Mouse (Mus musculus) gastrocnemius, postnatal 4 days (tissue): ENCODE results near the gene Snx18. TPM values are rescaled to one million over a fixed set of nuclear protein-coding genes. Genes with fewer than 3 reads are reported as not detected.

Experiments used
- DNase-seq, 2 experiments: peaks; one replicate each; pipeline ENCODE4 v3.0.0; 2021 to 2022; ENCODE audit warnings: low spot score in 2 of 2, mixed read lengths in 2 of 2
- long read RNA-seq, 2 experiments: library from polyadenylated mRNA; stranded (forward); transcript quantifications; one replicate each; pipeline ENCODE4 v2.0.0; 2021
- total RNA-seq, 2 experiments: library from RNA; stranded (reverse); gene quantifications; 2 replicates each; pipeline ENCODE4 v1.2.3; 2021

The Snx18 gene
- 10 to 100 TPM; 30.7 to 36.4 TPM for total RNA-seq
- long read RNA-seq, experiment 1, full-length matches to known transcripts: 39 of 45 reads
- long read RNA-seq, experiment 1, partial matches to known transcripts: 0 of 45 reads
- long read RNA-seq, experiment 1, other reads (novel, unspliced or antisense): 6 of 45 reads
- long read RNA-seq, experiment 2, full-length matches to known transcripts: 59 of 73 reads
- long read RNA-seq, experiment 2, partial matches to known transcripts: 1 of 73 reads
- long read RNA-seq, experiment 2, other reads (novel, unspliced or antisense): 13 of 73 reads

DNA sequence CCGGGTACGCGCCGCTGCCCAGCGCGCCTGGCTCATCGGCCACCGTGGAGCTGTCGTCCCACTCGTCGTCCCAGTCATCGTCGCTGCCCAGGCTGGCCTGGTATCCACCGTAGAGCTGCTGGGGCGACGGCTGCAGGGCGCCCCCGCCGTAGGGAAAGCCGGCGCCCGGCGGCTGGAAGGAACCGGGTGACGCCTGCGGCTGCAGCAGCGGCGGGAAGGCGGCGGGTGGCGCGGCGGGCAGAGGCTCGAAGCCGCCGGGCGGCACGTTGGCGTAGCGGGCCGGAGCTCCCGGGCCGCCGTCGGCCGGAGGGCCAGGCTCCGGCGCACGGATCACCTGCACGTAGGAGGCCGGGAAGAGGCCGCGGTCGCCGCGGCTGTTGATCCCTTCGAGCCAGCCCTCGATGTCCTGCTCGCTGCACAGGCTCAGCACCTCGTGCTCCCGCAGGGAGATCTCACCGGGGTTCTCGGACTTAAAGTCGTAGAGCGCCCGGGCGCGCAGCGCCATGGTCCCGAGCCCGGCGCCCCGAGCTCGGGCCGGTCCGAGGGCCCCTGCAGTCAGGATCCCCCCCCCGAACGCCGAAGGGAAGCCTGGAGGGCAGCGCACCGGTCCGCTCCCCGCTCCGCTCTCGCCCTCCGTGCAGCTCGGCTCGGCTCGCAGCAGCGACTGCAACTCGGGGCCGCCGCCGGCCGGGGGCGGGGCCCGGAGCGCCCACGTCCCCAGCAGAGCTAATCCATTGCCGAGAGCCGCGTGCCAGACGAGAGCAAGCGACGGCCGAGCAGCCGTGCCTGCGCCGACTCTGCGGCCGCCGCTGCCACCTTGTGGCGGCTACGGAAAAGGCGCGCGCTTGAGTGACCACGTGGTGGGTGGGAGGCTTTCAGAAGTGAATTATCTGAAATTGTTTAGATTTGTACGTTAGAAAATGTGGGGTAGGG lies at the start of gene Snx18:
Gene Snx18, minus strand, starts transcription at position 674 of the 933 bp plus-strand sequence.
- DNase-seq: peak; percentile 90 to 92

- no peak for DNase-seq
Observed at GRCm38 (mm10) chr13:113663883-113664282, 45.5 kb upstream of the Snx18 start.

GRCm38 (mm10) chr13:113663151-113663779 lies 44.9 kb upstream of the Snx18 start, which contains the start of gene Hspb3:
TSS of gene Hspb3 (minus strand) at chr13:113663676.
- DNase-seq: peak in 1 of 2 experiments; percentile 43

DNA sequence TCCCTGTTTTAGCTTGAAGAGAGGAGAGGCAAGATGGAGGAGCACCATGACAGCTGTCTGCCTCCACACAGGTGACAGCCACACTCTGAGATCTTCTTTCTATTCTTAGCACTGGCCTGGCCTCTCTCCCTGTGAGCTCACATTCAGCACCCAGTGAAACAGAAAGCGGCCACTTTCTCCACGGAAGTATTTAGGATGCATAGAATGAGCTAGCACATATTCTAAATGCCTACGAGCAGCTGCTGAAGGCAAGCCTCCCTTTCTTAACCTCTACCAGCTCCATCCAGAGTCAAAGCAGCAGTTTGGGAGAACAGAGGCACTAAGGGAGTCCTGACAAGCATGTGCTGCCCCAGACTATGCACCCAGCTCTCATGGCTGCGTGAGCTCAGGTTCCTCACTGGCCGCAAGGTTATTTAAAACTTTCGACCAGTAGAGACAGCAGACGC lies 43.5 kb upstream of the Snx18 start:
- DNase-seq: no peak

DNA sequence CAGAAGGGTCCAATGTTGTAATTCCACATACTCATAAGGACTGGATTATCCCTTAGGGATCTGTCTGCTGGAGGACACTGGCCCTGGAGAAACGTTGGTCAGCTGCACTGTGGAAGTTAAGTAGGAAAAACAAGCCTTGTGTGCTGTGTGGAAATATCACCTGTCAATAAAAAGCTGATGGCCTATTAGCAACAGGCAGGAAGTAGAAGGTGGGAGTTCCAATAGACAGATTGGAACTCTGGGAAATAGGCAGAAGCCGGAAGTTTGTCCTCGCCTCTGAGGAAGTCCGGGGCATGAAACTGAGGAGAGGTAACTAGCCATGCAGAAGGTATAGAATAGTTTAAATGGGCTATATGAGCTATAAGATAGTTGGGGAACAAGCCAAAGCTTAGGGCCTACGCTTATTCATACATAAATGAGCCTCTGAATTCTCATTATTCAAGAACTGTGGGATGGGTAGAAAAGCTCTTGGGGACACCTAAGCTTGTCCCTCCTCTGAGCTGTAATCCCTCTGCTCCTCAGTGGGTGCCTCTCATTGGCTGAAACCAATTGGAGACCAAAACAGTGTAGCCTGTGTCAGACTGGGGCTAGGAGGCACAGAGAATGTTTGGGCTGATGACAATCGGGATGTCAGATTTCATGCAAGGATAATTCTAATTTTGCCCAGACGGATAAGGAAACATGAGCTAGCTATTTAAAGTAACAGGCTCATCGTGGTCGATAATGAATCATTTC lies 42.4 kb upstream of the Snx18 start:
- DNase-seq: no peak

- no peak for DNase-seq
Observed at GRCm38 (mm10) chr13:113657204-113657603, 38.8 kb upstream of the Snx18 start.

DNA sequence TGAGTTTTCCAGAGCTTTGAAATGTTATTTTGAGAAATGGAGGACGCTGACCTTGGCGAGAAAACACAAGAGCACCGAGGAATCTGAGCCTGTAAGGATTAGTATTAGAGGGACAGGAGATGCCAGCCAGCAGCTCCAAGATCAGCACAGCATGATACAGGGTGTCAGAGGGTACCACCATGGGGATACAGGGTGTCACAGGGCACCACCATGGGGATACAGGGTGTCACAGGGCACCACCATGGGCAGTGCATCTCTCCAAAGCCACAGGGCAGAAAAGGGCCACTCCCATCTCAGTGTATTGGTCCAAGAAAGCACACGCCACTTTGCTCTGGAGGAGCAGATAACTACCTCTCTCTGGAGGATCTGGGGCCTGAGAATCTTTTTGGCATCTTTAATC lies 38.3 kb upstream of the Snx18 start:
- no peak for DNase-seq

GRCm38 (mm10) chr13:113655511-113655910 lies 37.1 kb upstream of the Snx18 start:
- no peak for DNase-seq

GRCm38 (mm10) chr13:113640944-113641597 lies 22.7 kb upstream of the Snx18 start:
- DNase-seq: no peak

GRCm38 (mm10) chr13:113638914-113639313 lies 20.6 kb upstream of the Snx18 start:
- DNase-seq: no peak

DNA sequence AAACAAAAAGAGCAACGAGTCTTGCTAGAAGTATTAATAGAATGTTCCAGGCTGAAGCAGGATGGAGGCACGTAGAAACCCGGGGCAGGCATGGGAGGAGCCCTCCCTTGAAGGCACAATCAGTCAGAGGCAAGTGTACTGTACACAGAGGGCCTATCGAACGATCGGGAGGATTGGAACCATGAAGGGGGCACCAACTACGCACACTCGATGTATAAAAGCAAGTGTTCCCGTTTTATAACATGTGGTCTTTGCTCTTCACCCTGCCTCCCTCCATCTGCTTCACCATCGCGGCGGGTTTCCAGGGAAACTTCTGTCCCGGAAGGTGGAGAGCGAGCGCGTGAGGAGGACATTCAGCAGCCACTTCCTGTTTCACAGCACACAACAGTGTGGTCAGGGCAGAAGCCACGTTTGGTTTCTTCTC lies 17.4 kb upstream of the Snx18 start:
- no peak for DNase-seq

DNA sequence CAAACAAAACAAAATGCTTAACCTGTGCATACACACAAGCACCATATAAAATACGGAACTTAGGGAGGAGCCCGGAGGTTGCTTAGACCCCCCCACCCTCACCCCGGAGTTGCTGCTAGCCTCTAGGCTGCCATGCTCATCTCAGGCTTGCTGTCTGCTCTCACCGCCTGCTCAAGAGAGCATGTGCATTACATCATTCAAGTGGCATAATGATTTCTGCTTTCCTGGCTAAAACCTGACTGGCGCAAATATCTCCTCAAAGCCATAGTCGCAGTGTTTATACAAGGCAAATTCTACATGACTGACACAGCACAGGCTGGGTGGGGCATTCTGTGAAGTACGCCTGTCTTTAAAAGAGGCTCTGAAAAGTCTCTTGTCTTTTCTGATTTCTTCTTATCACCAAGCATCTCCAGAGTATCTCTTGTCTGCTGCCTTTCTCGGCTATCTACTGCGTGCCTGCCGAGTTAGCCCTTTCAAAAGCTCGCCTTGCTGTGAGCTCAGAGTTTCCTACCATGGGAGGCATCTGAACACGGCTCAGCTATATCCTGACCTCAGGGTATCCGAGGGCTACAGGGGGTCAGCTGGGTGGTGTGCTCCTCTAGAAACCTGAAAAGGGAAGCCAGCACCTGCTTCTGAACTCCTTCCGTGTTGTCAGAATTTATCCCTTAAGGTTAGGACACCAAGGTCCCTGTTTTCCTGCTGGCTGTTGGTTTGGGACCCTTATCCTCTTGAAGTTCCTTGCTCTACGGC lies 16.5 kb upstream of the Snx18 start:
- no peak for DNase-seq

DNA sequence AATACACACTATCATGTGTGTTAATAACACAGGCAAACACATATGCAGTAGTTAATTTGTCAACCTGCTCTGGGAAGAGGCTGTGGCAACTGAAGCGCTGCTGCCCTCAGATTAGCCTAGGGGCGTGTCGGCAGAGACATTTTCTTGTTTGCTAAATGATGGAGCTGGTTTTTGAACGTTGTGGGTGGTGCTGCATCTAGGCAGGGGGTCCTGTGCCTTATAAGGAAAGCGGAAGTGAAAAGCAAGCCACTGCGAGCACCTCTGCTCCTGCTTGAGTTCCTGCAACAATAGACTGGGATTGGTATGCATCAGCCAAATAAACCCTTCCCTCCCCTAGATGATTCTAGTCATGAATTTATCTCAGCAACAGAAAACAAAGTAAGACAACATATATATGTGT lies 14.1 kb upstream of the Snx18 start:
- no peak for DNase-seq

DNA sequence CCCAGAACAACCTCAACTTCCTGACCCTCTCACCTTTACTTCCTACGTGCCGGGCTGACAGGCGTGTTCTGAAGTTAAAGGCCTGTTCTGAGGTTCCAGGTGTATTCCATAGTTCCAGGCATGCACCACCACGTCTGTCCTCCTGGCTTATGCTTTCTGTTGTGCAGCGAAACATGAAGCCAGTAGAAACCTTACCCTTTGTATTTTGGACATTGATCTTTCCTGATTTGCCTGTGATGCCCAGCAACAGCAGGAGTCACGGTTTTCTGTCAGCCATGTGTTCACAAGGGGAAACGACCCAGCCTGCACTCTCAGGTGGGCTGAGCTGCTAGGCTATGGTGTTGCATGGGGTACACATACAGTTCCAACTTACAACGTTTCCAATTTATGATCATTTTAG lies 9.2 kb upstream of the Snx18 start:
- DNase-seq: no peak

DNA sequence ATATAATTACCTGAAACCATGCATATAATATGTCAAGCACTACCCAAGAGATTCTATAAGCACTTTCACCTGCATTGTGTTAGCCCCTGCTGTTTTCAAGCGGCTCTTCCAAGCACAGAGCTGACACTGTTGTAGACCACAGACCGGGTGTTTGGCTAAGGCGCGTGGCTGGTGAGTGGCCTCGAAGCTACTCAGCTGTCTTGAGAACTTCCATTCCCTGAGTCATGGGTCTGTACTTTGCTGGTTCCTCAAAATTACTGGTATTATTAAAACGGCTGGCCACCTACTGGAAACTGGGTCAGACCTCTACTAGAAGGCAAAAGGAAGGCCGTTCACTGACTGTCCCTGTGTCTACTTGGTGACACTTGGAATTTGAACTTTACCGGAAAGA lies 4.5 kb upstream of the Snx18 start:
- no peak for DNase-seq

- DNase-seq: no peak
Observed at GRCm38 (mm10) chr13:113622122-113622864, 3.9 kb upstream of the Snx18 start.

DNA sequence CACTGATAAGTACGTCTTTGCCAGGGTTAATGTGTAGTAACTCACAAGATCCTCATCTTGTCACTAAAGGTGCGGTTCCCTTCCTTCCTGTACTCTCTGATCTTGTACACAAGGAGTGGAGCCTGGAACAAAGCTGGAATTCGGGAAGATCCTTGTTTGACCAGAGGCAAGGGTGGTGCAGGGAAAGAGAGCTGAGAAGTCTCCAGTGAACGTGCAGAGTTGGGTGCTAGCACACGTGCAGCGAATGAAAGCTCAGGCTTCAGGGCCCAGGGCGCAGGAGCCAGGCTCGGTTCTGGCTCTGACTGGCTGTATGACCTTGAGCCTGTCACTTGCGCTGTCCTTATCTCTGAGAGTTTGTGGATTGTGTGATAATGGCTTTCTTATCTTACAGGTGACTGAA lies 639 bp upstream of the Snx18 start:
- DNase-seq: no peak

GRCm38 (mm10) chr13:113617338-113617890 lies 950 bp downstream of the Snx18 start:
- DNase-seq: no peak
